Mouse (Mus musculus): Measurements from ENCODE around the gene Fibcd1. TPM values are rescaled to one million over a fixed set of nuclear protein-coding genes. Genes with fewer than 3 reads are reported as not detected.

Gene Fibcd1
- total RNA-seq, 2 experiments from 2014 or later = 7.9 to 11.4 TPM

GRCm38 (mm10) chr2:31874290-31874855 lies 28.6 kb upstream of the Fibcd1 start:
- TF ChIP-seq CTCF (IDR thresholded peaks at IDR 0.05) = no peak
- DNase-seq (ENCODE audit: extremely low spot score in 1 of 2, low spot score in 2 of 2) = no peak
- intact Hi-C loops (cut with DNase I) = no loop called here
- Histone ChIP-seq H3K27ac (no peak overlapping the region), H3K4me3 (no peak overlapping the region)

- TF ChIP-seq CTCF (IDR thresholded peaks at IDR 0.05) = no peak
- Histone ChIP-seq H3K27ac (no peak overlapping the region), H3K4me3 (no peak overlapping the region)
- DNase-seq (ENCODE audit: extremely low spot score in 1 of 2, low spot score in 2 of 2) = no peak
- intact Hi-C loops (cut with DNase I) = no loop called here
Measured at GRCm38 (mm10) chr2:31870683-31871082, 24.9 kb upstream of the Fibcd1 start.

GRCm38 (mm10) chr2:31869692-31870091 lies 23.9 kb upstream of the Fibcd1 start:
- no peak for DNase-seq (ENCODE audit: extremely low spot score in 1 of 2, low spot score in 2 of 2)
- no peak for TF ChIP-seq CTCF (IDR thresholded peaks at IDR 0.05)
- no peak overlapping the region for H3K27ac ChIP-seq
- H3K4me3 ChIP-seq = no peak overlapping the region
- intact Hi-C loops (cut with DNase I) = no loop called here

GRCm38 (mm10) chr2:31868538-31869164 lies 22.8 kb upstream of the Fibcd1 start:
- intact Hi-C loops (cut with DNase I) = no loop called here
- H3K4me3 ChIP-seq = no peak overlapping the region
- DNase-seq (ENCODE audit: extremely low spot score in 1 of 2, low spot score in 2 of 2) = no peak
- TF ChIP-seq CTCF (IDR thresholded peaks at IDR 0.05) = no peak
- H3K27ac ChIP-seq = no peak overlapping the region

- Histone ChIP-seq H3K27ac (no peak overlapping the region), H3K4me3 (no peak overlapping the region)
- intact Hi-C loops (cut with DNase I) = no loop called here
- DNase-seq (ENCODE audit: extremely low spot score in 1 of 2, low spot score in 2 of 2) = no peak
- no peak; the same call in 1 of the 2 replicates for TF ChIP-seq CTCF (IDR thresholded peaks at IDR 0.05)
Measured at GRCm38 (mm10) chr2:31867773-31868537, 22.1 kb upstream of the Fibcd1 start.

- DNase-seq (ENCODE audit: extremely low spot score in 1 of 2, low spot score in 2 of 2) = no peak
- H3K4me3 ChIP-seq = no peak overlapping the region
- TF ChIP-seq CTCF (IDR thresholded peaks at IDR 0.05) = no peak
- H3K27ac ChIP-seq = no peak overlapping the region
- intact Hi-C loops (cut with DNase I) = no loop called here
Measured at GRCm38 (mm10) chr2:31865794-31866193, 20.0 kb upstream of the Fibcd1 start.

- DNase-seq (ENCODE audit: extremely low spot score in 1 of 2, low spot score in 2 of 2) = no peak
- H3K27ac ChIP-seq = no peak overlapping the region
- no peak overlapping the region for H3K4me3 ChIP-seq
- intact Hi-C loops (cut with DNase I) = no loop called here
- no peak for TF ChIP-seq CTCF (IDR thresholded peaks at IDR 0.05)
Measured at GRCm38 (mm10) chr2:31865322-31865721, 19.5 kb upstream of the Fibcd1 start.

- Histone ChIP-seq H3K4me3 (no peak overlapping the region), H3K27ac (no peak overlapping the region)
- TF ChIP-seq CTCF (IDR thresholded peaks at IDR 0.05) = no peak
- intact Hi-C loops (cut with DNase I) = no loop called here
- DNase-seq (ENCODE audit: extremely low spot score in 1 of 2, low spot score in 2 of 2) = no peak
Measured at GRCm38 (mm10) chr2:31864891-31865290, 19.1 kb upstream of the Fibcd1 start.

GRCm38 (mm10) chr2:31863766-31864165 lies 18.0 kb upstream of the Fibcd1 start:
- Histone ChIP-seq H3K4me3 (no peak overlapping the region), H3K27ac (no peak overlapping the region)
- no peak for DNase-seq (ENCODE audit: extremely low spot score in 1 of 2, low spot score in 2 of 2)
- TF ChIP-seq CTCF (IDR thresholded peaks at IDR 0.05) = no peak
- intact Hi-C loops (cut with DNase I) = no loop called here

- Histone ChIP-seq H3K27ac (no peak overlapping the region), H3K4me3 (no peak overlapping the region)
- DNase-seq (ENCODE audit: extremely low spot score in 1 of 2, low spot score in 2 of 2) = no peak
- intact Hi-C loops (cut with DNase I) = no loop called here
- TF ChIP-seq CTCF (IDR thresholded peaks at IDR 0.05) = no peak
Measured at GRCm38 (mm10) chr2:31862919-31863318, 17.1 kb upstream of the Fibcd1 start.

GRCm38 (mm10) chr2:31858500-31858899 lies 12.7 kb upstream of the Fibcd1 start:
- intact Hi-C loops (cut with DNase I) = no loop called here
- no peak overlapping the region for H3K27ac ChIP-seq
- no peak for TF ChIP-seq CTCF (IDR thresholded peaks at IDR 0.05)

GRCm38 (mm10) chr2:31857180-31857579 lies 11.4 kb upstream of the Fibcd1 start:
- intact Hi-C loops (cut with DNase I) = no loop called here
- no peak for DNase-seq (ENCODE audit: extremely low spot score in 1 of 2, low spot score in 2 of 2)
- no peak overlapping the region for H3K27ac ChIP-seq
- no peak for TF ChIP-seq CTCF (IDR thresholded peaks at IDR 0.05)
- H3K4me3 ChIP-seq = no peak overlapping the region

More at GRCm38 (mm10) chr2:31858500-31858899, 12.7 kb upstream of the Fibcd1 start:
- no peak overlapping the region for H3K4me3 ChIP-seq
- no peak for DNase-seq (ENCODE audit: extremely low spot score in 1 of 2, low spot score in 2 of 2)
